Mouse (Mus musculus) stomach, postnatal 0 days (tissue): Measurements from ENCODE around the gene Ugdh. TPM values are rescaled to one million over a fixed set of nuclear protein-coding genes. Genes with fewer than 3 reads are reported as not detected.
A peak's percentile ranks its signal among the peaks of the same experiment; 100 is the strongest.

ENCODE experiments used
- ATAC-seq: fragments of 200-750 bp; cut with Nextera tagmentation; 2 replicates; pipeline ENCODE4 v1.8.0; 2017; ENCODE audit not compliant: low FRiP score, low TSS enrichment
- DNase-seq: peaks from one replicate; pipeline ENCODE4 v3.0.0-alpha.2; 2016; ENCODE audit warnings: low spot score
- H3K27ac ChIP-seq: fragments of 300-500 bp; sonication (generic); replicated peaks from 2 replicates; pipeline ENCODE4 v1.5.1; 2014; ENCODE audit warnings: mild to moderate bottlenecking, control low read depth
- H3K27me3 ChIP-seq: fragments of 300-500 bp; sonication (generic); 2 replicates; pipeline ENCODE4 v1.6.1; 2014; ENCODE audit warnings: low read length; ENCODE audit not compliant: control insufficient read depth, insufficient read depth
- H3K36me3 ChIP-seq: fragments of 300-500 bp; sonication (generic); 2 replicates; pipeline ENCODE4 v1.6.1; 2014; ENCODE audit warnings: low read length, mixed read lengths; ENCODE audit not compliant: control insufficient read depth, insufficient read depth
- H3K4me1 ChIP-seq: fragments of 300-500 bp; sonication (generic); replicated peaks from 2 replicates; pipeline ENCODE4 v1.6.1; 2014; ENCODE audit warnings: antibody characterized with exemption; ENCODE audit not compliant: control insufficient read depth, insufficient read depth
- H3K4me2 ChIP-seq: fragments of 300-500 bp; sonication (generic); replicated peaks from 2 replicates; pipeline ENCODE4 v1.6.1; 2014; ENCODE audit warnings: low read depth, mild to moderate bottlenecking, control low read depth, moderate library complexity
- H3K4me3 ChIP-seq: fragments of 300-500 bp; sonication (generic); 2 replicates; pipeline ENCODE4 v1.5.1; 2014; ENCODE audit warnings: low read depth, low read length, control low read depth
- H3K9ac ChIP-seq: fragments of 300-500 bp; sonication (generic); 2 replicates; pipeline ENCODE4 v1.6.1; 2014; ENCODE audit warnings: mild to moderate bottlenecking, low read length, control low read depth, mixed read lengths
- H3K9me3 ChIP-seq: fragments of 300-500 bp; sonication (generic); 2 replicates; pipeline ENCODE4 v1.6.1; 2016; ENCODE audit warnings: low read length; ENCODE audit not compliant: control insufficient read depth
- CTCF ChIP-seq: IDR thresholded peaks from 2 replicates; pipeline ENCODE4 v1.5.1; 2016; ENCODE audit warnings: antibody characterized with exemption, low read depth, mild to moderate bottlenecking, moderate library complexity
- EP300 ChIP-seq: optimal IDR thresholded peaks from 2 replicates; pipeline ENCODE3; 2016; ENCODE audit warnings: antibody characterized with exemption
- WGBS: fragments of 180-500 bp; shearing (Covaris S2); extraction: QIAGEN DNeasy Blood & Tissue Kit; methylation state at CpG from one replicate; pipeline ENCODE4 v1.1.7; 2014; 5-methylcytosine and 5-hydroxymethylcytosine counted together
- polyA plus RNA-seq: library from polyadenylated mRNA; unstranded; fragments of >200 nt; fragmentation: Nextera tagmentation; extraction: Ambion mirVana; gene quantifications from 2 replicates; pipeline ENCODE4 v1.2.1, GENCODE M21; 2015

Ugdh gene
- polyA plus RNA-seq, 1 experiment from 2014 or later = 281 TPM

DNA sequence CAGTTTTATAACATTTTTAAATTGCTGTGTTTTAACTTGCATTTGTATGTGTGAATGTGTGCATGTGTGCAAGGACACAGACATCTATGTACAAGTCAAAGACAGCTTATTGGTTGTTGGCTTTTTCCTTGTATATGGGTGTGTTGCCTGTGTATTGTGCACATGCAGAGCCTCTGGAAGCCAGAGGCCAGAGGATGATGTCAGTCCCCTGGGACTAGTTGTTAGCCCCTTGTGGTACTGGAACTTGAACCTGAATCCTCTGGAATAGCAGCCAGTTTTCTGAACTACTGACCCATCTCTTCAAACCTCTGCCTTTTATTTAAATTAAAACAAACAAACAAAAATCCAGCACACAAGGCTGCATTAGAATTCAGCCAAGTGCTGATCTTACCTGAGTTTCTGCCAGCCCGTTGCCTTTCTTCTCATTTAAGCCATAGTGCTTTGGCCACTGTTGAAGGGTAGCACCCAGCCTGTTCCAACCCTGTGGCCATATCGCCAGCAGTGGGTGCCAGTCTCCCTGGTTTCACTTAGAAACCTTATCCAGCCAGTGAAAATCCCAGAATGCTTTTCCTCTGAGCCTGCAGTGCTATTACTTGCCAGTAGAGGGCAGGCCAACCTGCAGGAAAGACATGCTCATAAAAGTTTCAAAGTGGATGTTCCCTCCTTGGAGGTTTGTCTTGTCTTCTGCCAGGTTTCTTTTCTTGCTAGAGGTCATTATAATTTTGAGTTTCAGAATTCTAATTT, 34.3 kb downstream of the Ugdh start:
- 20% methylated on average over 2 of the region's 2 CpGs for whole genome bisulfite sequencing
- DNase-seq = peak; percentile 86

DNA sequence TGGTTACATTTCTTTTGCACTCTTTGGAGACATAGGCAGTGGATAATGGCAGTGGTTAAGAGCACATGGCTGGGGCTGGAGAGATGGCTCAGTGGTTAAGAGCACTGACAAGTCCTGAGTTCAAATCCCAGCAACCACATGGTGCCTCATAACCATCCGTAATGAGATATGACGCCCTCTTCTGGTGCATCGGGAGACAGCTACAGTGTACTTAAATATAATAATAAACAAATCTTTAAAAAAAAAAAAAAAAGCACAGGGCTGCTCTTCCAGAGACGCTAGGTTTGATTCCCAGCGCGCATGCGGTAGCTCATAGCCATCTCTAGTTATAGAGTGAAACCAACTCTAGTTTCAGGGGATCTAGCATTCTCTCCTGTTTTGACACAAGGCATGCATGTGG, 41.3 kb downstream of the Ugdh start:
- Histone ChIP-seq H3K4me2 (no peak overlapping the region), H3K4me3 (no peak overlapping the region), H3K9ac (no peak overlapping the region), H3K9me3 (no peaks in the 10 kb centered on the region), H3K36me3 (peaks cover 15% of the 10 kb centered on the region), H3K4me1 (no peaks in the 10 kb centered on the region), H3K27ac (no peak overlapping the region), H3K27me3 (no peaks in the 10 kb centered on the region)
- ATAC-seq = no peak
- TF ChIP-seq CTCF (0 out of 2 replicates have a peak, but pooled peaks have one; percentile 19), EP300 (no peak)
- DNase-seq = no peak
- 88% methylated on average over 7 of the region's 7 CpGs for WGBS

More for the DNA sequence above, 34.3 kb downstream of the Ugdh start:
- Histone ChIP-seq H3K36me3 (peaks cover 23% of the 10 kb centered on the region), H3K27me3 (no peaks in the 10 kb centered on the region), H3K9ac (no peak overlapping the region), H3K9me3 (no peaks in the 10 kb centered on the region), H3K4me2 (no peak overlapping the region), H3K4me1 (no peaks in the 10 kb centered on the region), H3K27ac (no peak overlapping the region), H3K4me3 (no peak overlapping the region)
- ATAC-seq = peak; percentile 83
- TF ChIP-seq CTCF (peak; percentile 98), EP300 (no peak)

DNA sequence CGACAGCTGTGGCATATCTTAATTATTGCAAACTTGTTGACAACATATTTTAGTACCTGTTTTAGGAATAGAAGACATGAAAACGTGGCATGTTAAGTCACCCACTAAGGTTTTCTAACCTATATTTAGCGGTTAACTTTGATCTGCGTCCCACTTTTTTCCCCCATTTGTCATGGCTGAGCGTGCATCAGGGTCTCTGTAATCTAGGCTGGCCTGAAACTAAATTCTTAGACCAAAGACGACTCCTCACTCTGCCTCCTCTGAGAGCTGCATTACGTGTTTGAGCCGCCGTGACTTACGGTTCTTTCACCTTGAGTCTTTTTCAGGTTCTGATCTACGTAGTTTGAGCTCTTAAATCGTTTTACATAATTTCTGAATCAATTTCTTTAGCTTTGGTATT, 44.0 kb downstream of the Ugdh start:
- TF ChIP-seq CTCF (no peak), EP300 (no peak)
- Histone ChIP-seq H3K4me2 (peak overlapping the region; percentile 70), H3K4me1 (no peaks in the 10 kb centered on the region), H3K36me3 (peaks cover 11% of the 10 kb centered on the region), H3K27ac (peak overlapping the region; percentile 75; the same call in 1 of the 2 replicates), H3K27me3 (no peaks in the 10 kb centered on the region), H3K4me3 (peak overlapping the region; percentile 98), H3K9me3 (no peaks in the 10 kb centered on the region), H3K9ac (peak overlapping the region; percentile 78)
- DNase-seq (peak; percentile 27), ATAC-seq (peak; percentile 41; the same call in 1 of the 2 replicates)
- 1% methylated on average over 12 of the region's 12 CpGs for WGBS

DNA sequence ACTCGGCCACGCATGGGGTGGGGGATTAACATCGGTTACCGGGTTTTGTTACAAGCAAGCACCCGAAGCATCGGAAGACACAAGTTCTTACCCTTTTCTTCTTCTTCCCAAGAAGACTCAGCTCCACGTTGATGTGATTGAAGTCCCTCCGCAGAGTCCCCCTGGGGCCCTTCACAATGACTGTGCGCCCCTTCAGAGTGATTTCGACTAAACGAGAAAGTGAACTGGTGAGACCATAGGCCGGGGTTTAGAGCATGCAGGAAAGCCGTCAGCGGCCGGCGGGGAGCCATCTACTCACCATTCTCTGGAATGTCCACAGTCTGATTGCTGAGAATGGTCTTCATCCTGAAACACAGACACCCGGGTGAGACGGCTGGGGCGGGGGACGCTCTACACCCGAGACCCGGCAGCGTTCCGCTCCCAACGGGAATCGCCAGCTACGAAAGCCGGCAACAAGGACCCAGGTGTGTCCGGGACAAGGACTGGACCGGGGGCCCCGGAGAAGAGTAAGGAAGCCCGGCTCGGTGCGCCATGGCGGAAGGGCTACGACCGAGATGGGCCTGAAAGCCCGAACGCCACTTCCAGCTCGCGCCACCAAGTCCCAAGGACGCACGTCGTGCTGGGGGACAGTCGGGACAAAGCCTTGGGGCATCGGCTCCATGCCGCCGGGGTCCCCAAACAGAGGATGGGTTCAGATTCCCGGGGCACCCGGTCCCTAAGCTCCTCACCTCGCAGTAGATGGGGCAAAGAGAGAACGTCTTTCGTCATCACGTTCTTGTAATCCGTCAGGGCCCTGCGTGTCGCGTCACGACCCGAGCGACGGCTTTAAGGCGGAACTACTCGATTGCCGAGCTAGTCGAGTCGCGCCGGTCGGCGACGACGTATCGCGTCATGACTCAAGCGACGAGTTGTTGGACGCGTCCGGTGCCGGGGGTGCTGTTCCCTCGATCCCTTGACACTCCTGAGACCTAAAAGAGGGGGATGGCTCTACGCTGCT, 44.8 kb downstream of the Ugdh start, which contains the start of the genes Rpl9 and Lias:
Gene Rpl9 (minus strand): TSS at position 797 of the 997 bp plus-strand sequence.
Gene Lias (plus strand): TSS at position 850 of the 997 bp plus-strand sequence.
- Histone ChIP-seq H3K4me2 (peak within 1 kb of the TSS; percentile 73), H3K9ac (peak within 1 kb of the TSS; percentile 98)
- TF ChIP-seq CTCF = no peak
- no peak for TF ChIP-seq EP300

DNA sequence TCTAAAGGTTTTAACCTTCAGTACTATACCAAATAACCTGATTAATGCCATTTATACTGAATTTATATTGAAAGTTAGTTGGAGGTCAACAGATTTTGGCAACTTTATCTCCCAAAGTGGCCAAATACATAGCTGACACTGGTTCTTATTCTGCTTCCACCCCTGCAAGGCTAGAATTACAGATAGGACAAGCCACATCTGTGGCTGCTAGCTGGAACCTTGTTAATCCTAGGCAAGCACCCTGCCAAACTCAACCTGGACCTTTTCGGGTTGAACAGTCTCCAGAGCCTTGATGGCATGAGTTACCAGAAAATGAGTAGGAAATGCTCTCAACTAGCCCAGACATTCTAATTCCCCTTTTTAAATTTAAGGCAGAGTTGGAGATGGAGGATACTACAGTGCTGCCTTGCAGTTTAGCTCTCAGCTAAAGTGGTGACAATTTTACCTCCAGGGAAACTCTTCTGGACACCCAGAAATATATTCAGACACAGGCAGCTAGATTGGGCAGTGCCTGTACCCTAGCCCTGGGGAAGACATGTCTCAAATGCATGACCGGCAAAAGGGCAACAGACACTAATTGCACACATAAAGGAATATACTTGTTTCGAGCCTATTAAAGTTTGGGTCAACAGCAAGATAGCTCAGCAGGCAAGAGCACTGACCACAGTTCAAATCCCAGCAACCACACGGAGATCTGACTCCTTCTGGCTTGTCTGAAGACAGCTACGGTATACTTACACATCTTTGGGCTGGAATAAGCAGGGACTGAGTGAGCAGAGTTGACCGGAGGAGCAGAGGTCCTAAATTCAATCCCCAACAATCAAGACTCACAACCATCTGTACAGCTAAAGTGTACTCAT, 48.5 kb downstream of the Ugdh start:
- Histone ChIP-seq H3K9me3 (no peaks in the 10 kb centered on the region), H3K4me3 (no peak overlapping the region), H3K27me3 (no peaks in the 10 kb centered on the region), H3K9ac (no peak overlapping the region), H3K4me2 (no peak overlapping the region), H3K27ac (no peak overlapping the region), H3K36me3 (peaks cover 7% of the 10 kb centered on the region), H3K4me1 (no peaks in the 10 kb centered on the region)
- DNase-seq = no peak
- WGBS = 74% methylated on average over 6 of the region's 6 CpGs
- no peak for TF ChIP-seq CTCF
- TF ChIP-seq EP300 = no peak
- ATAC-seq = no peak

More for the DNA sequence above, 44.8 kb downstream of the Ugdh start, which contains the start of the genes Rpl9 and Lias:
- peak within 1 kb of the TSS; percentile 98 for H3K4me3 ChIP-seq
- peak within 1 kb of the TSS; percentile 97 for H3K27ac ChIP-seq
- peaks cover 7% of the 10 kb centered on the region for H3K36me3 ChIP-seq
- peak; percentile 98 for DNase-seq
- ATAC-seq = peak; percentile 97
- no peaks in the 10 kb centered on the region for H3K27me3 ChIP-seq
- H3K9me3 ChIP-seq = no peaks in the 10 kb centered on the region
- WGBS = under 1% methylated on average over 83 of the region's 83 CpGs
- no peaks in the 10 kb centered on the region for H3K4me1 ChIP-seq
